Mouse (Mus musculus): ENCODE measurements around the gene Mbtd1.

GRCm38 (mm10) chr11:93963013-93963412 lies 77.4 kb downstream of the Mbtd1 start:
- TF ChIP-seq EP300 (IDR thresholded peaks at IDR 0.05; ENCODE audit: insufficient read depth, low read depth, low read length): no peak
- no peak for TF ChIP-seq CTCF (IDR thresholded peaks at IDR 0.05)

Data from heart, adult 2 months (tissue).